Mouse (Mus musculus): ENCODE results near the gene 2410131K14Rik.

GRCm38 (mm10) chr5:118292476-118292875, 47.4 kb downstream of the 2410131K14Rik start:
- TF ChIP-seq CTCF (IDR thresholded peaks at IDR 0.05; ENCODE audit: low read depth) (no peak), EP300 (IDR thresholded peaks at IDR 0.05; ENCODE audit: low read depth) (no peak)

All from liver, embryonic 14.5 days (tissue).